Mouse (Mus musculus) bone marrow macrophage, adult 2 months (primary cell): Measurements from ENCODE around the gene Dst.

ENCODE experiments used
- CTCF ChIP-seq: IDR thresholded peaks from 2 replicates; pipeline ENCODE4 v1.5.1; 2012; ENCODE audit warnings: low read depth, mild to moderate bottlenecking, low read length, moderate library complexity
- POLR2A ChIP-seq: IDR thresholded peaks from 2 replicates; pipeline ENCODE4 v1.6.1; 2012; ENCODE audit warnings: mild to moderate bottlenecking, low read depth, low read length, borderline replicate concordance

GRCm38 (mm10) chr1:34312806-34313205 is 404.8 kb downstream of the Dst start:
- TF ChIP-seq CTCF = no peak
- no peak for TF ChIP-seq POLR2A
